Mouse (Mus musculus): ENCODE measurements around the gene Celf3.
A peak's percentile ranks its signal among the peaks of the same experiment; 100 is the strongest.

Gene Celf3

DNA sequence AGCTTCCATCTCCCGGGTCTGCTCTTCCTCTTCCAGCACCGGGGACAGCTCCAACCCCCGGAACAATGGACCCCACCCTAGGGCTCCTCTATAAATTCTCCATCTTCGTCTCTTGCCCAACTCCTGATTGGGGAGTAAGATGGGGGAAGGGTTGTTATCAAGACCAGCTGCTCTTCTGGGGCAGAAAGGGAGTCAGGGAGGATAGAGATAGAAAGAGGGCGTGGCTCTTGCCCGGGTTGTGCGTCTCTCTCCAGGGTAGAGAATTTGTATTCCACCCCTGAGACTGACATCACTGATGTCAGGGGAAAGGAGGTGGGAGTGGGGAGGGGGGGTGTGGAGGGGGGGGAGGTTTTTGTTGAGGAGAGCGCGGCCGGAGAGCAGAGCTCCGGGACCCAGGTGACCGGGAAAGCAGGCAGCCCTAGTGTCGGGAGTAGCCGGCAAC is at the start of gene Celf3:
TSS of gene Celf3 (plus strand) at position 315 of the 442 bp plus-strand sequence.
- DNase-seq: no peak

DNA sequence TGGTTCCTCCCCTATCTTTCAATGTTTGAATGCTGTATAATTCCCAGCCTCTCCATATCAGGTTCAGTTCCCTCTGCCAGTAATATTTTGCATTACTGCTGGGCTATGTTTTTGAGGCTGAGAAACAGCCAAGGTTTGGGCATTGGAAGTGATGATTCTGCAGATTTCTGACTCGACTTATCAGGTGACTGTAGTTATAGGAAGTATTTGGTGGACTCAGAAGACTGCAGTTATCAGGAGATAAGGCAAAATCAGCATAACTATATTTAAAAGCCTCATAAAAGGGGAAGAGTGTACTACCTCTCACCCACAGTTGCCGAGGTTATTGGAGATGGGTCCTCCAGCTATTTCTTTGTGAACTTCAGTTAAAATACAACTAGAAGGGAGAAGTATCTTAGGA is 47.1 kb upstream of the Celf3 start:
- no peak for DNase-seq

DNA sequence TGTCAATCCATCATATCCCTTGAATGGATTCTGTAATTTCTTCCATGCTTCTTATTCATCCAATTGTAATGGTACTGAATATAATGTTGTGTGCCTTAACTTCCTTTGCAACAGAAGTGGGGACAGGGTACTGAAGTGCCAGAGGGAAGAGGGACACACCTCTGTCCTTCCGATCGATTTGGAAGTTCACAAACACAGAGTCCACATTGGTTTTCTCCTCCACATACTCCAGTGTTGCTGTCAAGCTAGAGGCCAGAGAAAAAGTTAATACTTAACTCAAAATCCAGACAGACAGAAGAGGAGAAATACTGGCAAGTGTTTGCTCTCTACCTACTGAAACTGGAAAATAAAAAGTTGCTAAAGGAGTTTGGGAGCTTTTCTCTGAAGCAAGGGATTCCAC is 43.8 kb upstream of the Celf3 start:
- no peak for DNase-seq

DNA sequence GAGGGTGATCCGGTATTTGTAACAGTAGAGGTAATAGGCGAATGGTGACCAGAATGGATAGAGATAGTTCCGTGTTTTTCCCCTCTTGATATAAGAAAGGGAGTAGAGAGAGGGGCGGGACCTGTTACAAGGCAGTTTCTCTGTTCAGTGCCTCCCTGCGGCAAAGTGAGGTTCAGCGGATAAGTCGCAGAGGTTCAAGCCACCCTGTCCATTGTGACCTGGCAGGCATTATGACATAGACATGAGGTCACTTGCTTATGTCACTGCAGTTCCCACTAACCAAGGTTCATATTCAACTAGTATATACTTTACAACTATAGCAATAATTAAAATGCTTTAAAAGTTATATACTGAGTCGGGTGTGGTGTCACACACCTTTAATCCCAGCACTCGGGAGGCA is 41.7 kb upstream of the Celf3 start:
- DNase-seq: no peak

DNA sequence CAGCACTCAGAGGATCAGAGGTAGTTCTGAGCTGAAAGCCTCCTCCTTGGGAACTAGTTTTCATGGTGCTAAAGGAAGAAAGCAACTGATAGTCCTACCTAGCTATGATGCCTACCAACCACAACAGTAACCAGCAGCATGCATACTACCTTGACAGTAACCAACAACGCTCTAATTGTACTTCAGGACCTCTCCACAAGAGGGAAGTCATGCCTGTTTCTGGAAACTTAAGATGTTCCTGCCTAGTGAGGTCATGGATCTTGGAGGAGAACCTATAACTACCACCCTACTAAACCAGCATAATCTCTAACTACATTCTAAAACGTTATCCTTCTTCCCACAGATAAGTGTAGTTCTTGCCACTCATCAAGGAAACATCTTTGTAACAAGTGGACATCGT is 36.9 kb upstream of the Celf3 start:
- no peak for DNase-seq

DNA sequence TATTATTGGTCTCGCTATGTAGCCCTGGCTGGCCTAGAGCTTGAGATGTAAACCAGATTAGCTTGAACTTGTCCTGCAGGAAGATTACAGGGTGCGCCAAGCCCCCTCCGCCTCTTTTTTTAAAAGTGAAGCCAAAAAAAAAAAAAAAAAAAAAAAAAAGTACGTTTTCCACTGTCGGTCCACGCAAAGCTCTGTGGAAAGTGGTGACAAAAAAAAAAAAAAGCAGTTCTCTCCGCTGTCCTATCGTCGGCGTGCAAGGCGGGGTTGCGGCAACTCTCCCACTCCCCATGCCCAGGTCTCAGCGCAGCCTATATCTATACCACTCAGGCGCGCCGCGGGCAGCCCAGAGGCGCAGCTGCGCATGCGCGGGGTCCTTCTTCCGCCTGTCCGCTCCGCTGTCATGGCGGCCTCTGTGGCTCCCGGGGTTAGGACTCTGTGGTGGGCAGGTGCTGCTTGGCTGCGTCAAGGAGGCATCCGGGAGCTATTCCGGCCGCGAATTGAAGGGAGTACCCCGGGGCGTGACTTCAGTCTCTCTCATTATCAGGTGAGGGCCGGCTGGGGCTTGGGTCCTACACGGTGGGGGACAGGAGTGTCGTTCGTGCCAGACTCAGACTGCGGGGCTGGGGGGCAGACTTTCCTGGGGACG is 35.0 kb upstream of the Celf3 start, which contains the start of gene Mrpl9:
TSS of gene Mrpl9 (plus strand) at position 368 of the 646 bp plus-strand sequence.
- peak; percentile 94 for DNase-seq

DNA sequence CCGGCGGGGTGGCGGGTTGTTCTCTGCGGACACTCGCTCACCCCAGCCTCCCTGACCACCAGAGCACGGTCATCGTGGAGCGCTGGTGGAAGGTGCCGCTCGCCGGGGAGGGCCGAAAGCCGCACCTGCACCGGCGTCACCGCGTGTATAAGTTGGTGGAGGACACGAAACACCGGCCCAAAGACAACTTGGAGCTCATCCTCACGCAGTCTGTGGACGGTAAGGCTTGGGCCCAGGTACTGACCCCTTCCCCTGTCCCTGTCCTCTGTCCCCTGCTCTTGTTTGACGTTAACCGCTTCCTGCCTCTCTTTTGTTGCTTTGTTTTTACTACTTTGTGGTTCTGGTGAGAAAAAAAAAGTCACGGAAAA is 34.5 kb upstream of the Celf3 start, which contains the start of gene Oaz3:
TSS of gene Oaz3 (minus strand) at position 319 of the 368 bp plus-strand sequence.
- no peak for DNase-seq

DNA sequence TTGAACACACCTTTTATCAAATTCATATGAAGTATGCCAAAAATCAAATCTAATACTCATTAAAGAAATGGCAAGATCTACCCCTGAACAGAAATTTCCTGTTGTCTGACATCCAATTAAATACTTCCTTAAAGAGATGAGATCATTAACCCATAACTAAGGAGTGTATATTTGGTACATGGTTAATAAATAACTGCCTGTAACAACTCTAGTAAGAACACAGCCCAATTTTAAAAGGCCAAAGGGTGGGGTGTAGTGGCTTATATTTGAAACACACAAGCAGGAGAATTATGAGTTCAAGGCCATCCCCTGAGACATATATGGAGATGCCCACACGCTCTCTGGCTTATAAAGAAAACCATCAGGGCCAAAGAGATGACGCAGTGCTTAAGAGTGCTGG is 28.7 kb upstream of the Celf3 start:
- DNase-seq: no peak

DNA sequence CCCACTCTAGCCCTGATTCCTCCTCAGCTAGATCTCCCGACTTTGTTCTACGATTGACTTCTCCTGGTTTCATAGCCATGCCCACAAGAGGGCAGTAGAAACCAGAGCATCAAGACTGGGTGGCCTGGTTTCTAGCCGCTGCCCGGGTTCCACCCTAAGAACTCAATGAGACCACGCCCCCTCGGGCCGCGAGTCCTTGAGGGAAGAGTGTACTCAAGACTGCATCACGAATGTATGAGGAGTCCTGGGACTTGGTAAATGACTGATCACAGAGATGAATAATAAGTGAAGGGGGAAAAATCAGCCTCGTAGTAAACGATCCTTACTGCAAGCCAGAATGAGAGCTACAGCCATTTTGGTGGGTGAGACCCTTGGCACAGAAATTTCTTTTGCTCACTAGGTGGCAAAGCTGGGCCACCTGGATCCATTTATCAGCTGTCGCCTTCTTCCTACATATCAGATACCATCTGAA is 21.5 kb upstream of the Celf3 start:
- DNase-seq: peak; percentile 75

DNA sequence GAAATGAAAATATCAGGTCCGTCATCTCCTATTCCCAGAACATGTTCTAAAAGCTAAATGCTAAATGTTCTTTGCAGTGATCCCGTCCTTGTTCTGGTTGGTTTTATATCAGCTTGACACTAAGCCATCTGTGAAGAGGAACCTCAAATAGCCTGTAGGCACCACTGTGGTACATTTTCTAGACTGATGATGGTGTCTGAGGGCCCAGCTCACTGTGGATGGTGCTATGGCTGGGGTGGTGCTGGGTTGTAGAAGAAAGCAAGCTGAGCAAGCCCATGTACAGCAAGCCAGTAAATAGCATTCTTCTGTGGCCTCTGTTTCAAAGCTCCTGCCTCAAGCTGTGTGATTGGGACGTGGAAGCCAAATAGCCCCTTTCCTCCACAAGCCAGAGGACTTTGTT is 21.0 kb upstream of the Celf3 start:
- DNase-seq: no peak

DNA sequence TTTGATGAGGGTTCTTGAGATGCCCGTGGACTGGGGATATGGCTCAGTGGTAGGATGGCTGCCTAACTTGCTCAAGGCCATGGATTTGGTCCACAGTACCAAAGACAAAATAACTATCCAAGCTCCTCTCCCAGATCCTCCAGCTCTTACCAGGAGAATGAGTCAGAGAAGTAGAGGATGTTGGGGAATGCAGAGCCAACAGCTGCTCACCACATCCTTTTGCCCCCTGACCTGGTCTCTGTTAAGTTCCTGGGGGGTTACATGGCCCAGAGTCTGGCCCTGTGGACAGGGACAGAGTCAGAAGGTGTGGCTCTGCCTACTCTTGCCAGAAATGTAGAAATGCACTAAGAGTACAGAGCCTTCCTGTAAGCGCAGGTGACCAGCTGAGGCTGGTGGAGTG is 18.3 kb upstream of the Celf3 start:
- DNase-seq: no peak

DNA sequence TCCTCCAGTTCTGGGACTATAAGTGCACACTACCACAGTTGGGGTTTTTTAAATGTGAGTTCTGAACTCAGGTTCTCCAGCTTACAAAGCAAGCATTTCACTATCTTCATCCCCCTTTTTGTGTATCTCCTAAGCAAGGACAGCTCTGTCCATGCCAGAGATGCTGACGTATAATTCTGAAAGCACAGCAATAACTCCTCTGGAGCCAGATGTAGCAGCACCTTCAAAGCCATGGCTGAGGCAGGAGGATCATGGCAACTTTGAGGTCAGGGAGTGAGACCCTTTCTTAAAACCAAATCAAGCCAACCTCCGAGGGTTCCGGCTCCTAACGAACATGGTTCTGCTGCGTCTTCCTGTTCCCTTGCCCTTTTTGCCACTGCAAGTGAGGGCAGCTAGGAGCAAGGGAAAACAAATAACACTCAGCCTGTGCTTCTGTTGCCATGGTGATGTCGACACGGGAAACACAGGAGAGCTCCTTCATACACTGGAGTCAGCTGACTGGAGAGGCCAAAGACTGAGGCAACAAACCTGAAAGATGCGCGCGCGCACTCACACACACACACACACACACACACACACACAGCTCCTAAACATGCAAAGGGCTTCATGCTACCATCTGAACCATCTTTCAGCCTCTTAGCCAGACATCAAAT is 14.0 kb upstream of the Celf3 start:
- no peak for DNase-seq

DNA sequence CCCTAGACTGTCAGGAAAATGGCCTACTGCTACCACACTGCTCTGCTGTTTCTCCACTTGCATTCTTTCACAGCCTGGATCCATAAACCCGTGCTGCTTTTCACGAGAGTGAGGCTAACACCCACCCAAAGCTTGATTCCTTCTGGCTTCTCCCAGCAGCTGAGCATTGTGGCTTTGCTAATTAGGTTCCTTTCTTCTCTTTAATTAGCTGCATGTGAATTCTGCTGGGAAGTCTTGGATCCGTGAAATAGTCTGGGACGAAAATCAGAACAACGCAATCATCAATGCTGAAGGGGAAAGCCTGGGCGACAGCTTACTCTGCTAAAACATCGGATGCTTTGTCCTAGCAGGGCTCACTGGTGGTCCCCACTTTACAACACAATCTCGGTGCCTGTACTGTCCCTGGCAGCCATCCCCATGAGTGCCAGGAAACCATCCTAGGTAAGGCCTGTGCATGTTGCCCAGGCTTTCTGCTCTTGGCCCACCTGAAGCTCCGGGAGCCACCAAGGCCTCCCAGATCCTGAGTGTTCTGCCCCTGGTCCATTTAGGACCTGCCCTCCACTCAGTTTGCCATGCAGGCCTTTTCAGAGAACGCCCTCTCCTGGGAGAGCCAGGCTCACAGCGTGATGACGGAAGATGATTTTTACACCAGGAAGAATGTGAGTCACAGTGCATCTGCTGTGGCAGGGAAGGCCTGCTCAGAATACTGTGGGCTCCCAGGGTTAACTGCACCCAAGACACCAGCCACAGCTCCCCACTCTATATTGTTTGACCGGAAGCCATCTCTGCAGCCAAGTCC is 12.3 kb upstream of the Celf3 start:
- DNase-seq: no peak

DNA sequence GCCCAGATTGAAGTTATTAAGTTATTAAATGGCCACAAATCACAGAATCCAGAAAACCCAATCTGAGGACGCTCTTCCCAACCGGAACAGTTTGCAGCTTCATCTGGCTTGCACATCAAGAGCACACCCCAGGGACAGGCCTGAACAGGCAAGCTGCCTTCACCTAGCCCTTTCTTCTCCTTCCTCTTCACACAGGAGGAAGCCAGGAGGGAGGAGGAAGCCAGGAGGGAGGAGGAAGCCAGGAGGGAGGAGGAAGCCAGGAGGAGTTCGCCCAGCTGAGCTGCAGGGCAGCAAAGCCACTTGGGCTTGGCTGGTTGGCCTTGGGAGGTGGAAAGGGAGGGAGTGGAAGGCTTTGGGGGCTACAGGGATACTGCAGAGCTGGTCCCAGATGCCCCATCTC is 9.2 kb upstream of the Celf3 start:
- no peak for DNase-seq

DNA sequence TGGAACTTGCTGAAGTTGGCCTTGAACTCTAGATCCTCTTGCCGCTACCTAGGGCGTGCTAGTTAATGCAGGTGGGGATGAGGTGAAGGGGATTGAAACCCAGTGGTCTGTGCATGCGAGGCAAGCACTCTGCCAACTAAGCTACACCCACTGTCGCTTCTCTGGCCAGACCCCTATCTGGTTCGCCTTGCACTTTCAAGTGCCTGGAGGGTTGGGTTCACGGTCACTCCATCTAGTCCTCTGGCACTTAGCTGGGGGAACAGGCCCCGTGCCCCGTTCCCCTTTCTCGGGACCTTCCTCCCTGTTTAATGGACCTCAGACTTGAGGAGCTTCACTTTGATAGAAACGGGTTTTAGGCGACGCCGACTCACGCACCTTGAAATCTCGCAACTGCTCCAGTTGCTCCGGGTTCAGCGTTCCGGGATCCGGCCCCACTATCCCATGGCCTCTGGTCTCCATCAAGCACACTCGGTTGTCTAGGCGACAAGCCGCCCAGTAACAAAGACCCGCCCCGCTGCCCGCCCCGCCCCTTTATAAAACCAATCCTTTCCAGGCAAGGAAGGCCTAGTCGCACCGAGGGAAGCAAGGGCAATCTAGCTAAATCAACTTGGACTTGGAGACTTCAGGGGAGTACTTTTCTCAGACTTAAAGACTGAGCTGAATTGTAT is 5.5 kb upstream of the Celf3 start:
- peak; percentile 14 for DNase-seq

DNA sequence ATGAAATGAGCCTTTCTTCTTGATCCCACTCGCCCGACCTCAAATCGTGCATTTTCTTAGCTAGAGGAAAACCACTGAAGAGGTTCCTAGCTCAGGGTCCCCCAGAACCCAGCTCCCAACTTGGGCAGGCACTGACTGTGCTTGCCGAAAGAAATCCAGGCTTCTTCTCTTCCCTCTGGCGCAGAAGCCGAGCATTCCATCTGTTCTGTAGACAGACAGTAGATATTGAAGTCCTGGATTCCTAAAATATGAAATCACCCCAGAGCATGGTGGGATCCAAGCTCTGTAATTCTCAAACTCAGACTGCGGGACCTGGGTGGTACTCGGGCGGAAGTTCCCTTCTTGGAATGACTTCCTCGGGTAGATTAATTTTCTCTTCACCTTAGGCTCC is 5.0 kb upstream of the Celf3 start:
- DNase-seq: no peak

DNA sequence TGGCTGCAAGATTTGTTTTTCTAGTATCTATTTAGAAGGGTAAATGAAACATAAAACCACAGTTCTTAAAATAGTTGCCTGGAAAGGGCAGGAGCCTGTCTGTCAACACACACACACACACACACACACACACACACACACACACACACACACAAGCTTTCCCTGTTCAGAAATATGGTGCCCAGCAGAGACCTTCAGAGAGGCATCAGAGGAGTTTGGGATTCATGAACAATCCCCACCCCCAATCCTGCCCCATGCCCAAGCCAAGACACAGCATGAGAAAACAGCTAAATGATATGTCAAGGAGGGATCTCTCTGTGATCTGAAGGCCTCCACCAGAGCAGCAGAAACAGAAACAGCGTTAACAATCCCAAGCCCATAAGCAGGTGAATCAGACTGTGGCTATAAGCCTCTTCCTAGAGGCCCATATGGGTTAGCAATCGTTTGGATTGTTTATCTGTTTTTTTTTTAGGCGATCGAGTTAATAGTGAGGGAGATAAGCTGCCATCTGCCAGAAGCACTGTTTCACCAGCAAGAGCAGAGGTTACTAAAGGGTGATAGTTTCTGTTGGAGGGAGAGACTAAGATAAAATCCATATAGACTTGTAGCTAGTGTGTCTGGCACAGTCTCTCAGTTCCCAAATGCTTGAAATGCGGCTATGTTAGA is 4.4 kb upstream of the Celf3 start:
- DNase-seq: no peak

DNA sequence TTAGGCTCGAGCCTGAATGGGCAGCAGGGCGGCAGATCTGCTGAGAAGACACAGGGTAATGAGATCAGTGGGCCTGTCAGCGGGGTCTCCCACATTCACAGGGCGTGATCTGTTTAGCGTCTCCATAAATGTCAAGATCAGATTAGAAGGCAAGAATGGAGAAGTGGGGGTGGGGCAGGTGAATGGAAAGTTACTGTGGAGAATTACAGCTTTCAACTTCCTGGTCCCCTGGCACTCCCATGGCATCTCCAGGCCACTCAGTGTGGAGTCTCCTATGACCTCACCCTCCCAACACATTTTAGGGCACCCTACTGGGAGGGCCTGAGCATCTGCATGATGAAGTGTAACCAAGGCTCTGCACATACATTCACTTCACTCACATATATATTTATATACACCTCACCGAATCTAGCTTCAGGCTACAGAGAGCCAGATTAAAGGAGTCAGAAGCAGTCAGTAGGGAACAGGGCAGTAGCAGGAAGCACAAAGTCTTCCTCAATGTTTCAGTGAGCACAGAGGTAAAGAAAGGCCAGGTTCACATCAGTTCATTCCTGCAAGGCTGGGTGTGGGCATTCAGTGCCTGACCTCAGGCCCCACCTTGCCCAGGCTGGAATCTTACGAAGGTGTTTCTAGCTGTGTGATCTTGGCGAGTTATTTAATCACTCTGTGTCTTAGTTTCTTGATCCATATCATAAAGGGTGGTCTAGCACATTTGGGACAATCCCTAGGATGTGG is 1.6 kb upstream of the Celf3 start:
- DNase-seq: peak; percentile 48

DNA sequence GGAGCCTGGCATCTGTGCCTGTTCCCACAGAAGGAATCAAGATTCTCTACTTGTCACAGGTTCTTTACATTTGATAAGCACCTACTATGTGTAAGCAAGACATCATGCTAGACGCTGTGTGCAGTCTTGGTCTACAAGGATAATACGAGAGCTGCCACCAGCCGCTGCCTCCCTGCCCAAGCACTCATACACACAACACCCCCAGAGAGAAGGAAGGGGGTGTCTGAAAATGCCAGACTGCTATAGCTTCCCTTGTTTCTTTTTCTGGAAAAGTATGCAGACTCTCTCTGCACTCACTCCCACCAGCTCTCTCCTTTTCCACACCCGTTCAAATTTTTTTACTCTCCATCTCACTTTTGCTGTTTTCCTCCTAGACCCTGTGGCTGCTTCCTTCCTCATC is 651 bp upstream of the Celf3 start:
- no peak for DNase-seq

DNA sequence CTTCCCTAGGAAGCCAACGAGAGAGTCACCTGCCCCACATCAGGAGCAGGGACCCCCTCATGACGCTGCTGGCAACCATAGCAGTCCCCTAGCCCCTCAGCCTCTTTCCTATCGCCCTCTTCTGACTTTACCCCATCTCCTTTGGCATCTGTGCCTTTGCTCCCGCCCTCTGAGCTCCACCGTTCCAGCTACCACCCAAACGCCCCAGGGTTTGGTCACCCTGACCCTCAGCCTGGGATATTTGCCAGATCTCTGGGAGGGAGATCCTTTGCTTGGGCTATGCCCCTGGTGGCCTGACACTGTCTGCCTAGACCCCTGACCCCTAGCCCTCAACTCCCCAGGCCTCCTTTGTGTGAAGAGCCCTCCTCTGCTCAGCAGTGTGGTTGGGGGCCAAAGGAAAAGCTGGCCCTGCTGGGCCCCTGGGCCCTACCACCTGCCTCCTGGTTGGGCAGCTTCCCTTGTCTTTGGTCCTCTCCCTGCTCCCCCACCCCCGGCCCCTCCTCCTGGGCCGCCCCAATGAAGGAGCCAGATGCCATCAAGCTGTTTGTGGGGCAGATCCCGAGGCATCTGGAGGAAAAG is 585 bp downstream of the Celf3 start:
- DNase-seq: no peak

DNA sequence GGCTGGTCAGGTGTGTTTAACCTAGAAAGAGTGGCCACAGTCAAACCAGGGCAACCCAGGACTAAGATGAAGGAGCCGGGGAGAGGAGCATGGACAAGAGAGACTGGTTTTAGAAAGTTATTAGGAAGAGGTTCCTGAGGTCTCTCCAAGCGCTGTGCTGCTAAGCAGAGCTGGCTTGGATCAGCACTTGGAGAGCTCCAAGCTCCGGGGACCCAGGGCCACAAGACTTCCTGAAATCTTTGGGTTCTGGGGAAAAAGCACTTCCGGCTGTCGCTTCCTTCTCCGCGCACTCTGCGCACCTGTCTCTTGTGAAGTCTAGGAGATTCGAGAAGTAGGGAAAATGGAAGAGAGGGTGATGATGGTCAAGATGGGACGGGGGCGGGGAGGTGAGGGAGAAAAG is 1.5 kb downstream of the Celf3 start:
- no peak for DNase-seq
